Mouse (Mus musculus): ENCODE measurements around the gene Gm13124.
A peak's percentile ranks its signal among the peaks of the same experiment; 100 is the strongest.
"Not testable (repeated sequence)": the region's sequence is repeated elsewhere in the genome, so short reads cannot be mapped to it uniquely, and the experiment has no call there.

The Gm13124 gene

DNA sequence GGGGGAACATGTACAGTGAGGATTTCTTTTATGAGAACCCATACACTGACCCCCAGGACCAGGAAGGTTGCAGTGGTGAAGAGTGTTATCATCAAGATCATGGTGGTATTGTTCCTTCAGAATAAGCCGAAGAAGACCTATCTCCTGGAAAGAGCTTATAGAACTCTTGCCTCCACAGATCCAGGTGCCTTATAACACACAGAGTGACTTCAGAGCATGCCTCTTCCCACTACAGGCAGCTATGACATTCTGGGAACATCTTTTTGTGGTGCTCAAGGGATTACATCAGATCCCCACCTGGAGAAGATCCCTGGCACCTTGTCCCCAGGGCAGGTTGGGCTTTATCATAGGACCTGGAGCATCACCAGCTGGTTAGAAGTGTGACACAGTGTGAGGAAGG lies at the start of gene Gm13124:
Gene Gm13124, minus strand, starts transcription at position 101 of the 400 bp plus-strand sequence.
- ATAC-seq (ENCODE audit: low TSS enrichment): no peak

DNA sequence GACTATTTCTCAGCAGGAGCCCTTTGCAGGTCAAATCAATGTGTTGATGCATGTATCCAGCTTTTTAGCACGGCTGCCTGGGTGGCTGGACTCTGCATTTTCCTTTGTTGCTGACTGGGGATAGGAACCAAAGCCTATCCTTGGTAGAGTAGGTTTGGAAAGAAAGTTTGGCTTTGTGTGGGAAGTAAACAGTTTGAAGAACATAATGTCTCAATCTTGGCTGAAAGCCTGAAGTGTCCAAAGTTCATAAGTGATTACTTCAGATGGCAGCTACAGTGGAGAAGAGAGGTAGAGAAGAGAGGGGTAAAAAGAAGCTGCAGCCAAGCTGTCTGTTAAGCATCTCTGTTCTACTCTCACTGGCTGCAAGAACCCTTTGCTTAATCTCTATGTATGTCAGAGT lies 49.7 kb upstream of the Gm13124 start:
- no peak for ATAC-seq (ENCODE audit: low TSS enrichment)

DNA sequence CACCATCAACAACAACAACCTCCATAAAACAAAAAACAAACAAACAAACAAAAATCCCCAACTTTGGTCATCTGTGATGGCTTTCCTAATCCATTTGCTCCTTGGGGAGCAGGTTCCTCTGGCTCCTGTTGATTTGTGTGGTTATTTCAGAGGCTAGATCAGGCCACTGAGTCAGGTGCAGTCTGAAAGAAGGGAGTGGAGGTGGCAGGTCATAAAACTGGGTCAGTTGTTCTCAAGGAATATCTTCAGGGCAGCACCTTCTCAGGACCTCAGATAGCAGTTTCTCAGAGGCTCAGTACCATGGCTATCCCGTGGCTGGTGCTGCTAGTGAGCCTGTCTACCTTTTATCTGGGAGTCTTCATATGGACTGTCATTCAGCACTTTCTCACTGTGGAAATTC lies 48.5 kb upstream of the Gm13124 start, which contains the start of gene Aadacl4:
Gene Aadacl4, plus strand, starts transcription at position 301 of the 400 bp plus-strand sequence.
- ATAC-seq (ENCODE audit: low TSS enrichment): no peak

DNA sequence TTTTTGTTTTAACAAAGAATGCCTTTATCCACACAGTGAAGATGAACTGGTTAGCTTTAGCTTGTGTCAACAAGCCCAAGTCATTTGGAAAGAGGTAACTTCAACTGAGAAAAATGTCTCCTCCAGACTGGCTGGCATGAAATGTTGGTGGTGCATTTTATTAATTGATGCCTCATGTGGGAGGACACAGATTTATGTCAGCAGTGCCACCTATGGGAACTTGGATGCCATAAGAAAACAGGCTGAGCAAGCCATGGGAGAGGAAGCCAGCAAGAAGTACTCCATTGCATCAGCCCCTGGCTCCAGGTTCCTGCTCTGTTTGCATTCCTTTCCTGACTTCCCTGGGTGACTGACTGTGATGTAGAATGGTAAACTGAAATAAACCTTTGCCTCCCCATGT lies 27.9 kb upstream of the Gm13124 start:
- ATAC-seq (ENCODE audit: low TSS enrichment): no peak

DNA sequence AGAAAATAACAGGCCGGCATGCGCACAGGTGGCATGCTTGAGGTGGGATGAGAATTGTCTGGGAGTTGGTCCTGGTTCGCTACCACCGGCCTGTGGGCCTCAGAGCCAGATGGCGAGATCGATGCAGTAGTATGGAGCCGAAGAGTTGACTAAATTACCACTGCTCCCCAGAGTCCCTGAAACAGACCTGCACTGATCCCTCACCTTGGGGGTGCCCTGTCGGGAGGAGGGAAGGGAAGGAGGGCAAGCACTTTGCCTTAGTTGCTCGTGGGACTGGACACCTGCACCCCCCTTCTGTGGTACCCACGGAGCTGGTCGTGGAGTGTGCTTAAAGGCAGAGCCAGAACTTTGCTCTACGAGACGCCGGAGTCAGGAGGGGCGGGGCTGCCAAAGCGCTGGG lies 21.3 kb upstream of the Gm13124 start:
- peak; percentile 16; the same call in 1 of the 2 replicates for ATAC-seq (ENCODE audit: low TSS enrichment)

DNA sequence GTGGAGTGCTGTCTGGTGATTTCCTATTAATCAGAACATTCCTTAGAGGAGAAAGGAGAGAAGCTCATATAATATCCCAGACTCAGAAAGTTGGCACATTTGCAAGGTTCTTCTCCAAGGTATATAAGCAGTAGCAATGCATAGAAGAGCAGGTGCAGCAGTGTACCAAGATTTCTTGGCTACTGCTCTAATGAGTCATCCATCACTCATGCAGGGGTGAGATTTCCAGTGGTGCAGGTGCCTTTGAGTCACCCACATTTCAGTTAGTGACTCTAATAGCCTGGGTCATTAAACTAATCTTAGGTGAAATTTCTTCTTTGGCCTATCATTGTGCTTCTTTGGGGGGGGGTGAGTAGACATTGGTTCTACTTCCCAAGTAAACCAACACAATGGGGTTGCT lies 2.8 kb upstream of the Gm13124 start:
- no peak for ATAC-seq (ENCODE audit: low TSS enrichment)

DNA sequence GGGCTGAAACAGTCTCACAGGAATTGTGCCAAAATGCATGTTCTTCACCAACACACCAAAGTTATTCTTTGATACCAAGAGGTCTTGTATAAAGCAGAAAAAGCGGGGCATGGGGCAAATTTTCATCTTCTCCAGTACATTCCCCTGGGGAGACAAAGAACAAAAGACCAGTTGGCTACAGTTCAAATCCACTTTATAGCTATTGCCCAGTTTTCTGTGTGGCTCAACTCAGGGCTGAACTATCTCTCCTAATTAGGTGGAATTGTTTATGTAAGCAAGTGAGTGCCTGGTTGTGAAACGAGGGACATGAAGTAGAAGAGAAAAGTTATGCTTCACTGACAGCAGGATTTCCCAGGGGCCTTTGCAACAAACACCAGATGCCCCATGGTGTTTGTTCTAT lies 3.7 kb downstream of the Gm13124 start:
- ATAC-seq (ENCODE audit: low TSS enrichment): no peak

DNA sequence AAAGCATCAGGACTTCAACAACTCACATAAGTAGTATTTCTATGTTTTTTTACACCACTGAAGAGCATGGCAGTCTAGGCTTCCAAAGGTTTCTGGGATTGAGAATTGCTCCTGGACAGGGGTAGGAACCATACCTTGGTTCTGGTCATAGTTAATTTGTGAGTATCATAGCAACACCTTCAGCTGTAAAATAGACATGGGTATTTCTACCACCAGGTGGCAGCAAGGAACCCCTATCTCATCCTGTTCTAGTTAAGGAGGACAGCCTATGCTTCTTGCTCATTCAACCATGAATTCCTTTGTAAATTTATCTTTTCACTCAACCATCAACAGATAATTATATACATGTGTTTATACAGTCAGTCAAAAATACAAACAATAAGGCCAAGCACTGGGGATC lies 5.1 kb downstream of the Gm13124 start:
- no peak for ATAC-seq (ENCODE audit: low TSS enrichment)

DNA sequence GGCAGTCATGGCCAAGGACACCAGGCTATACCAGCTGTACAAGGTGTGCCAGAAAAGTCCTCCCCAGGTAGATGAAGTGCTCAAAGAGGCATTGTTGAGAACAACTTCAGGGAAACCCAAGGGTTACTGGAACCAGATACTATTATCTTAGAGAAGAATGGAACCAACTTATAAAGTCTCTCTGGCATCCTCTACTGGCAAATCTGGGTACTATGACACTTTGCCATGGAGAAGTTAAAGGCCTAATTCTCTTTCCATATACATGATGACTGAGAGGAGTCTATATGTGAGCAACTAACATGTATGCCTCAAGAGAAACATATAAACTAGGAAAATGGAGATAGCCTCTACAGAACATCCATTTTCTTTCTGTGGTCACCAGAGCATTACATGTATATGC lies 13.8 kb downstream of the Gm13124 start:
- no peak for ATAC-seq (ENCODE audit: low TSS enrichment)

DNA sequence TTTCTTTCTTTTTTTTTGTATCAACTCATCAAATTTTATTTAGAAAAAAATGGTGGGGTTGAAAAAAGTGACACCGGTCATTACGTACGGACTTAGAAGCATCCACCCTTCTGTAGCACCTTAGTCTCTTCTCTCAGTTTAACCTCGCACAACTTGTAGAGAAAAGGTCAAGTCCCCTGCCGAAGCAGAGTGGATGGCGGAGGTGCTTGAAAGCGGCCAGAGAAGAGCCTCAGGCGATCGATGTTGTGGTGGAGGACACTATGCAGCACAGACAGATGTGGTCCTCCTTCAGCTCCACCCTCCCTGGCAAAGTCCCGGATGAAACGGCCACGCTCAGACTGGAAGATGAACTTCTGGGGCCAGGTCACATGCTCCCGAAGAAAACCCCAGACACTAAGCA lies 19.6 kb downstream of the Gm13124 start:
- not testable (repeated sequence) for ATAC-seq (ENCODE audit: low TSS enrichment)

DNA sequence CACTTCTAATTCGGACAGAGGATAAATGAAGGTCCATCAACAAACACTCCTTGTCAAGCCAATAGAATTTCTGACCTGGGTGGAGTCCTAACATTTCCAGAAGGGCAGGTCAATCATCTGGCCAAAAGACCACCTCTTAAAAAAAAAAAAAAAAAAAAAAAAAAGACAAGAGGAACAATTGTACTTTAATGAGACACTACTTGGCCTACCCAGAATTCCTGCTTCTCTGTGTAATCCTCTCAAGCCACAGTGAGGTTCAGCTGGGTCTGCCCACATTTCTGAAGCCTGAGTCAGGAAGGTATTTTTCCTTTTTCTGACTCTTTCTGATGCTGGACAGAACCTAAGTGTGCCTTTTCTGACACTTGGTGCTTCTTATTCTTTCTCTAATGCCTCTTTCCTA lies 20.2 kb downstream of the Gm13124 start:
- no peak for ATAC-seq (ENCODE audit: low TSS enrichment)

DNA sequence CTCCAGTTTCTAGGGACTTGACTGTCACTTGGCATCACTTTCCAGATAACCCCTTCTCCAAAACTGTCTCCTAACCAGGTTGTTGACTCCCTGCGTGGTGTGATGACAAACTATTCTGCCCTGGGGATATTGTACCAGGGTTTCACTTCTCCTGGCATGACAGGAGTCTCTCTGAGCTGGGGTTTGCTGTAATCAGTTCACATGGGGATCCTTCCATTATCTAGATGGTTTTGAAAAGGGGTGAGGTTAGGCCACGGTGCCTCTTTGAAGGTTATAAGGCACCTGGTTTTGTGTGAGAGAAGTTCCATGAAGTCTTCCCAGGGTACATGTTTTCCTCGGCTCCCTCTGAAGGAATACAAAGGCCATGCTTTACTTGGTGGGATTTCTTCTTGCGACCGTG lies 45.4 kb downstream of the Gm13124 start, which contains the start of gene 9430007A20Rik:
Gene 9430007A20Rik, plus strand, starts transcription at position 301 of the 400 bp plus-strand sequence.
- ATAC-seq (ENCODE audit: low TSS enrichment): no peak

DNA sequence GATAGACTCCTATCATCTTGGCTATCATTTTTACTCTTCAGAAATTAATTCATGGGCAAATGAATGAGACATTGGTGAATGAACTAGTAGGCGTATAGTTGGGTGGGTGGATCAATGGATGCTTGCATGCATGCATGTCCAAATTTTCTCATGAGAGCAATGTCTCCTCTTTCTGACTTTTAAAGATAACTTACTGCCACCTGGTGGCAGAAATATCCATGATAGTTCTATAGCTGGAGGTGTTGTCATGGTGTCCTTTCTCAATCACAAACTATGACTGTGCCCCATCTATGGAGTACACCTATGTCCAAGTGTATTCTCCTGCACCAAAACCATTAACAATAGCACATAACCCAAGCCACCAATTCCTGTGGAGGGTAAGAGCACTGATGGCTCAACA lies 58.4 kb downstream of the Gm13124 start:
- ATAC-seq (ENCODE audit: low TSS enrichment): no peak

All from frontal cortex, adult (tissue).